Mouse (Mus musculus): ENCODE measurements at regions not wholly inside any gene's neighbourhood (a gene's known extent, or its start where the extent isn't known, plus 50 kb on each side); places are given as distances from the start of the nearest gene placed in this dataset.

- H3K36me3 ChIP-seq (ENCODE audit: control insufficient read depth, insufficient read depth, low read length) = no peaks in the 10 kb centered on the region
- no peak overlapping the region for H3K4me3 ChIP-seq (ENCODE audit: control insufficient read depth, low read depth, low read length)
- H3K27me3 ChIP-seq (ENCODE audit: control insufficient read depth, insufficient read depth, low read length) = no peaks in the 10 kb centered on the region
- no peak for TF ChIP-seq CTCF (IDR thresholded peaks at IDR 0.05; ENCODE audit: control insufficient read depth, insufficient read depth, insufficient replicate concordance, low read depth, low read length)
- TF ChIP-seq POLR2A (IDR thresholded peaks at IDR 0.05; ENCODE audit: control insufficient read depth, low read depth, low read length) = no peak
- H3K4me1 ChIP-seq (ENCODE audit: control insufficient read depth, insufficient read depth, low read length) = peaks cover 4% of the 10 kb centered on the region
- H3K27ac ChIP-seq (ENCODE audit: control insufficient read depth, insufficient read depth, low read depth, low read length) = no peak overlapping the region
Measured at GRCm38 (mm10) chr6:93070916-93071315, 127.6 kb upstream of the Adamts9 start.

- no peak for TF ChIP-seq CTCF (IDR thresholded peaks at IDR 0.05; ENCODE audit: control insufficient read depth, insufficient read depth, insufficient replicate concordance, low read depth, low read length)
- TF ChIP-seq POLR2A (IDR thresholded peaks at IDR 0.05; ENCODE audit: control insufficient read depth, low read depth, low read length) = no peak
- Histone ChIP-seq H3K4me1 (ENCODE audit: control insufficient read depth, insufficient read depth, low read length) (peaks cover 4% of the 10 kb centered on the region), H3K27me3 (ENCODE audit: control insufficient read depth, insufficient read depth, low read length) (no peaks in the 10 kb centered on the region), H3K4me3 (ENCODE audit: control insufficient read depth, low read depth, low read length) (no peak overlapping the region), H3K27ac (ENCODE audit: control insufficient read depth, insufficient read depth, low read depth, low read length) (no peak overlapping the region), H3K36me3 (ENCODE audit: control insufficient read depth, insufficient read depth, low read length) (no peaks in the 10 kb centered on the region)
Measured at GRCm38 (mm10) chr6:93067808-93068207, 124.5 kb upstream of the Adamts9 start.

DNA sequence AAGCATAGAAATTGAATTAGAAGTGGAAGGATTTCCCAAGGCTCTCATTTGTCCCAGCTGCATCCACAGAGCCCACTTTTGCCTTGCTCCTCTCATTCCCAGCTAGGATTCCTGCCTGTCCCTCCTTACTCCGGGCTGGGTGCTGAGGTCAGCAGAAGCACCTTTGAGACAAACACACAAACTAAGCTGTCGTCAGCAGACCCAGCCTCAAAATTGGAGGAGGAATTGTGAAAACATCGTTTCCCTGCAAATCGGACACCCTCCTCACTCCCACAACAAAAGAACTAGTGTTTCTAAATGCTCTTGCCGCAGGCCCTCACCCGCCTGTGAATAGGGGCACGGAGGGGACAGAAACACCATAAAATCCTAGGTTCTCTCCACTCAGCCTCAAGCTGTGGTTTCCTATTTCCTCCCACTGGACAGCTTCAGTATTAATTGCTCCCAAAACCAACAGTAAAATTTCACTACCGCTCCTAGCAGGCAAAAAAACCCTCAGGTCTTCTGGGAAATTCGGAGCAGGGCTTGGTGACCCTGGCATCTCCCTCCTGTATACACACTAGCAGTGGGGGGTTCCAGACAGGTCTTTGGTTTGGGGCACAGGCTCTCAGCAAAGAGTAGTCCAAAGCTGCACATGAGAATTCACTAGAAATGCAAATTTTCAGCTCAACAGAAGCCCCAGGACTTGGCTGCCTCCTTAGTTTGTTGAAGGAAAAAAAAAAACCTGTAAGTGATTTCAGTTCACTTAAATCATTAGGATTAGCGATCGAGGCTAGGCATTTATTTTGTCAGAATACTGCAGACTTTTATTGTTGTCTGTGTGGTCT is 123.5 kb upstream of the Adamts9 start:
- peak overlapping the region; percentile 79 for H3K27ac ChIP-seq (ENCODE audit: control insufficient read depth, insufficient read depth, low read depth, low read length)
- H3K27me3 ChIP-seq (ENCODE audit: control insufficient read depth, insufficient read depth, low read length) = no peaks in the 10 kb centered on the region
- H3K4me1 ChIP-seq (ENCODE audit: control insufficient read depth, insufficient read depth, low read length) = peaks cover 4% of the 10 kb centered on the region
- H3K4me3 ChIP-seq (ENCODE audit: control insufficient read depth, low read depth, low read length) = peak overlapping the region; percentile 39
- no peaks in the 10 kb centered on the region for H3K36me3 ChIP-seq (ENCODE audit: control insufficient read depth, insufficient read depth, low read length)
- no peak for TF ChIP-seq POLR2A (IDR thresholded peaks at IDR 0.05; ENCODE audit: control insufficient read depth, low read depth, low read length)
- TF ChIP-seq CTCF (IDR thresholded peaks at IDR 0.05; ENCODE audit: control insufficient read depth, insufficient read depth, insufficient replicate concordance, low read depth, low read length) = no peak

DNA sequence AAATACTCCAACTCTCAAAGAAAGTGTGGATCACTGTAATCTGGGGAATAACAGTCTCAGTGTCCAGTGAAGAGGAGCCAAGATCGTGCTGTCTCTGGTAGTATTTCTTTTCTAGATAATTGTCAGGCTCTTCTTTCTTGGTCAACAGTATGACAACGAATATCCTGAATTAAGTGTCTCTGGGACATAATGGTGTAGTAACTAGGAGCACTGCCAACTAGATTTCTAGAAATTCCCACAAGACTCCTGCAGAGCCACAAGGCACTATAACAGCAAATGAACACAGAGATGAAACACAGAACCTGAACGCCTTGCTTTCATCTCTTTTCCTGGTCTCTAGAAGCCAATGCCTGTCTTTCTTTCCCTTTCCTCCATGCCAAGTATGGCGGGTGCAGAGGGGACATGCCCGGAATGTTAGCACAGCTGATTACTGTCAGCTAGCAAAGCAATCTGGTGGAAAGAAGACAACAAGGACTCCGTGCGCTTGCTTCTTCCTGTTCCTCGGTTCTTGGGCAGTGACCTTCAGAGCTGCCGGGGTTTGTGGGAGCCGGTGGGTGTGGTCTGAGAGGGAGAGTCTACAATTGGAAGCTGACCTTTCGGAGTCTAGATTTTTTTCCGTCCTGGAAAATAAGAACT is 122.7 kb upstream of the Adamts9 start:
- Histone ChIP-seq H3K27me3 (ENCODE audit: control insufficient read depth, insufficient read depth, low read length) (no peaks in the 10 kb centered on the region), H3K36me3 (ENCODE audit: control insufficient read depth, insufficient read depth, low read length) (no peaks in the 10 kb centered on the region), H3K4me1 (ENCODE audit: control insufficient read depth, insufficient read depth, low read length) (peaks cover 4% of the 10 kb centered on the region), H3K27ac (ENCODE audit: control insufficient read depth, insufficient read depth, low read depth, low read length) (peak overlapping the region; percentile 79), H3K4me3 (ENCODE audit: control insufficient read depth, low read depth, low read length) (peak overlapping the region; percentile 39)
- TF ChIP-seq POLR2A (IDR thresholded peaks at IDR 0.05; ENCODE audit: control insufficient read depth, low read depth, low read length) (no peak), CTCF (IDR thresholded peaks at IDR 0.05; ENCODE audit: control insufficient read depth, insufficient read depth, insufficient replicate concordance, low read depth, low read length) (no peak)

- Histone ChIP-seq H3K27me3 (ENCODE audit: control insufficient read depth, insufficient read depth, low read length) (no peaks in the 10 kb centered on the region), H3K27ac (ENCODE audit: control insufficient read depth, insufficient read depth, low read depth, low read length) (0 out of 2 replicates have a peak overlapping the region, but pooled peaks have one; percentile 29), H3K4me1 (ENCODE audit: control insufficient read depth, insufficient read depth, low read length) (peaks cover 4% of the 10 kb centered on the region), H3K4me3 (ENCODE audit: control insufficient read depth, low read depth, low read length) (no peak overlapping the region), H3K36me3 (ENCODE audit: control insufficient read depth, insufficient read depth, low read length) (no peaks in the 10 kb centered on the region)
- TF ChIP-seq CTCF (IDR thresholded peaks at IDR 0.05; ENCODE audit: control insufficient read depth, insufficient read depth, insufficient replicate concordance, low read depth, low read length) (no peak), POLR2A (IDR thresholded peaks at IDR 0.05; ENCODE audit: control insufficient read depth, low read depth, low read length) (no peak)
Measured at GRCm38 (mm10) chr6:93065366-93065765, 122.1 kb upstream of the Adamts9 start.

- Histone ChIP-seq H3K4me3 (ENCODE audit: control insufficient read depth, low read depth, low read length) (no peak overlapping the region), H3K4me1 (ENCODE audit: control insufficient read depth, insufficient read depth, low read length) (peaks cover 4% of the 10 kb centered on the region), H3K36me3 (ENCODE audit: control insufficient read depth, insufficient read depth, low read length) (no peaks in the 10 kb centered on the region), H3K27ac (ENCODE audit: control insufficient read depth, insufficient read depth, low read depth, low read length) (no peak overlapping the region), H3K27me3 (ENCODE audit: control insufficient read depth, insufficient read depth, low read length) (no peaks in the 10 kb centered on the region)
- TF ChIP-seq POLR2A (IDR thresholded peaks at IDR 0.05; ENCODE audit: control insufficient read depth, low read depth, low read length) = no peak
- no peak for TF ChIP-seq CTCF (IDR thresholded peaks at IDR 0.05; ENCODE audit: control insufficient read depth, insufficient read depth, insufficient replicate concordance, low read depth, low read length)
Measured at GRCm38 (mm10) chr6:93064366-93064765, 121.1 kb upstream of the Adamts9 start.

GRCm38 (mm10) chr6:93061741-93062140 is 118.4 kb upstream of the Adamts9 start:
- Histone ChIP-seq H3K27me3 (ENCODE audit: control insufficient read depth, insufficient read depth, low read length) (no peaks in the 10 kb centered on the region), H3K36me3 (ENCODE audit: control insufficient read depth, insufficient read depth, low read length) (no peaks in the 10 kb centered on the region), H3K27ac (ENCODE audit: control insufficient read depth, insufficient read depth, low read depth, low read length) (no peak overlapping the region), H3K4me1 (ENCODE audit: control insufficient read depth, insufficient read depth, low read length) (peaks cover 4% of the 10 kb centered on the region), H3K4me3 (ENCODE audit: control insufficient read depth, low read depth, low read length) (no peak overlapping the region)
- TF ChIP-seq POLR2A (IDR thresholded peaks at IDR 0.05; ENCODE audit: control insufficient read depth, low read depth, low read length) = no peak
- TF ChIP-seq CTCF (IDR thresholded peaks at IDR 0.05; ENCODE audit: control insufficient read depth, insufficient read depth, insufficient replicate concordance, low read depth, low read length) = no peak

Data from testis, adult 2 months (tissue).